Mouse (Mus musculus) frontal cortex, postnatal 36 days (tissue): ENCODE results near the gene Cenpm.

ENCODE experiments used
- DNase-seq, 2 experiments: peaks; one replicate each; pipeline ENCODE4 v3.0.0; 2022; ENCODE audit warnings: low spot score in 2 of 2

Gene Cenpm

DNA sequence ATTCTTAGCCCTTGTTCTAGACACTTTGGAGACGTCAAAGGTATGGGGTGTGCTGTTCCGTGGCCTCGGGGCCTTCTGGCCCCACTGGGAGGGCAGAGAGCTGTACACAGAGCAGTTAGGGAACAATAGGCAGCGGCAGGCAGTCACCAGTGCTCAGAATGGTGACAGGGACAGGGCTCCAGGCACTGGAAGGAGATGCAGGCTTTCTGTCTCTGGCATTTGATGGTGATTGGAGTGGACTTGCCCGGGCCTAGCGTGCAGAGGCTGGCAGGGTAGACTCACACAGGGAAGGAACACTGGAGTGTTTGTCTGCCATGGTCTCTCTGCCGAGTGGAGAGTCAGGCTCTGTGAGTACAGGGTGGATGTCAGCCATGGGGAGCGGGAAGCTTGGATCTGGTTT, 51.9 kb downstream of the Cenpm start:
- DNase-seq, result no peak

DNA sequence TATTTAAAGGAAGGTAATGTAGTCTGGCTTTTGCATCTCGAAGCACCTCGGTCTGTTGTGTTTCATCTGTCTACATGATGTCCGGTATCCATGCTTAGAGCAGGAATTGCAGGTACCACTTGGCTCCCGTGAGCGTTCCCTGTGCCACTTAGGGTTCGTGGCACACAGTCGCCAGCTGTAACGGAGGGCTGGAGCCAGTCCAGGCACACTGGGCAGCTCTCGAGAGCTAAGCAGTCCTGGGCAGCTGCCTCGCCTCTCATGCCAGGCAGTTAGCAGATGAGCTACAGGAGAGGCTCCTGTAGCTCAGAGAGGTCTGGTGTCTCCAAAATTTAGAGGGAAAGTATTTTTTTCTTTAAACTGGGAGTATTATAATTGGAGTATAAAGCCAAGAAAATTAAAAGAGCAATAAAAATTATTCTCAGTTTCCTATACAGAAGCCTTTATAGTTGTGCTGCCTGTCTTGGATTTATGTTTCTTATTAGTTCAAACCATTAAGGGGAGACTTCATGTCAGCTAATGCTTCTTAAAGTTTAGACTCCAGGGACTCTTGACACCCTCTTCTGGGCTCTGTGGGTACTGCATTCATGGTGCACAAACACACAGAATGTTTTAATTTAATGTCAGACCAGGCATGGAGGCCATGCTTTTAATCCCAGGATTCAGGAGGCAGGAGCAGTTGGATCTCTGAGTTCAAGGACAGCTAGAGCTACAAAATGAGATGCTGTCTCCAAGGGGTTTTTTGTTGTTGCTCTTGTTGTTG, 55.9 kb downstream of the Cenpm start:
- DNase-seq, result no peak

DNA sequence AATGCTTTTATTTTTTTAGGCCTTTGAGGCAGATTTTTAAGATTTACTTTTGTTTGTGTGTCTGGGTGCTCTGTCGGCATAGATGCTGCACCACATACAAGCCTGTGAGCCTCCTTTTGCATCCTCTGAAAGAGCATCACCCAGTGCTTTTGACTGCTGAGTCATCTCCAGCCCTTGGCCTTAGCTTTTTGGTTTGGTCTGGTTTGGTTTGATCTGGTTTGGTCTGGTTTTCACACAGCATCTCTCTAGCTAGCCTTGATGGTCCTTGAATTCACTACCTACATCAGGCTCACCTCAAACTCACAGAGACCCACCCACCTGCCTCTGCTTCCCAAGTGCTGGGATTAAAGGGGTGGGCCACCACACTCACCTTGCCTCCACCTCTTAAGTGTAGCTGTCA, 56.6 kb downstream of the Cenpm start:
- DNase-seq, result no peak

DNA sequence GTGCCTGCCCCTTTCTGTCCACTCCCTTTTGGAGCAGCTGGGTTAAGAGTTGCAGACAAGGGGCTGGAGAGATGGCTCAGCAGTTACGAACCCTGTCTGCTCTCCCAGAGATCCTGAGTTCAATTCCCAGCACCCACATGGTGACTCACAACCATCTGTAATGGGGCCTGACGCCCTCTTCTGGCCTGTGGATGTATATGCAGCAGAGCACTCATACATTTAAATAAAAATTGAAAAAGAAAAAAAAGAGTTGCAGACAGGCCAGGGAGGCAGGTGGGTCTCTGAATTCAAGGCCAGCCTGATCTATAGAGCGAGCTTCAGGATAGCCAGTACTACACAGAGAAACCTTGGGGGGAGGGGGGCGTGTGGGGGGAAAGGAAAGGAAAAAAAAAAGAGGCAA, 57.1 kb downstream of the Cenpm start:
- no peak for DNase-seq

GRCm38 (mm10) chr15:82186931-82187330, 57.6 kb downstream of the Cenpm start:
- no peak for DNase-seq

DNA sequence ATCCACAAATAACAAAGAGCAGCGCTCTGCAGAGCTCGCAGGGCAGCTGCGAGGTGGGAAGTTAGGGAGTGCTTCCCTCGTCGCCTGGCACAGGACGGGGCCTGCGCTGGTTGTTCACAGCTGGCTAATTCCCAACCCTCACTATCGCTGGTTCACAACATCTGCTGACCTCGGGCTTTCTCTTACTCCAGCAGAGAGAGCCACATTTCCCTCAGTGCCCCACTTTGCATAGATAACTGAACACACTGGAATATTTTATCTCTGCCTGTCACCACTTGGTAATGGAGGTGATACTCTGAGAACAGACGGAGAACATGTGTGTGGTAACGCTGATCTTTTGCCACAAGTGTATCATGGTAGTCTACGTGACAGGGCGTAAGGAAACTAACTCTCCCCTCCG, 58.4 kb downstream of the Cenpm start:
- DNase-seq, result no peak

DNA sequence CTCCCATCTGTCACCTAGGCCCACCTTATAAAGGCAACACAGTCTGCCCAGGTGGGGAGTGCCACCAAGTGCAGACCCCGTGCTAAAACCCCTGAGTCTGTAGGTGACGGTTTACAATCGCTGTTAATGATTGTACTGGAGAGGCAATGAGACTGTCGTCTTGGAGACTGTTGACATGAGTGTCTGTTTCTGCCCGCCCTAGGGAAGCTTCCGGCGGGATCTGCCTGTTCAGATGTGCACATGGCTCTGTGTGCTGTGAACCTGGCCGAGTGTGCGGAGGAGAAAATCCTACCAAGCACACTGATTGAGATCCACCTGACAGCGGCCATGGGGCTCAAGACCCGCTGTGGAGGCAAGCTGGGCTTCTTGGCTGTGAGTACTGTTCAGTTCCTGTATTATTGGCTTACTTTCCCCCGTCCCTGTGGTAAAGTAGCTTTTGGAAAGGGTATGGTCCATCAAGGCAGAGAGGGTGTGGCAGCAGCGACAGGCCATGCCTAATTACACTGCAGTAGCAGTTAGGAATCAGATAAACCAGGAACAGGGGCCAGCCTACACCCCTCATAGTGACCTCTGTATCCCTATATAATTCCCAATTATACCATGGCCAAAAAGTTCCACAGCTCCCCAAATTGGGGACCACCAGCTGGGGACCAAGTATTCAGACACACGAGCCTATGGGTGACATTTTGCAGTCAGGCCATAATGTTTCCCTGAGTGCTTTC, 59.3 kb downstream of the Cenpm start:
- DNase-seq, result no peak

DNA sequence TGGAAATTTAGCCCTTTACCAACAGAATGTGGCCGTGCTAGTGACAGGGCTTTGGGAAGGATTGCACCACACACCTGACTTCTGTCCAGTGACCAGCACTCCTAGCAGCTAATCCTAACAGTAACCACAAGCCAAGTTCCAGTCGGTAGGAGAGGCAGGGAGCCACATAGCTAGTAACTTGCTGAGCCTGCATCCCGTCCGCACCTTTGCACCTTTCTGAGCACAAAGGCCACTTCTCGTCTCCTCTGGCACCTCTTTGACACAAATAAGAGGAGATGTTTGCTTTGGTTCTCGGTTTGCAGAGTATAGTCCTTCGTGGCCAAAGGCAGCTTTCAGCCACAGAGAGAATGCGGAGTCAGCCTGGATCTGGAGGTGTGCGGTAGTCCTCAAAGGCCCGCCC, 59.9 kb downstream of the Cenpm start:
- DNase-seq, result no peak

DNA sequence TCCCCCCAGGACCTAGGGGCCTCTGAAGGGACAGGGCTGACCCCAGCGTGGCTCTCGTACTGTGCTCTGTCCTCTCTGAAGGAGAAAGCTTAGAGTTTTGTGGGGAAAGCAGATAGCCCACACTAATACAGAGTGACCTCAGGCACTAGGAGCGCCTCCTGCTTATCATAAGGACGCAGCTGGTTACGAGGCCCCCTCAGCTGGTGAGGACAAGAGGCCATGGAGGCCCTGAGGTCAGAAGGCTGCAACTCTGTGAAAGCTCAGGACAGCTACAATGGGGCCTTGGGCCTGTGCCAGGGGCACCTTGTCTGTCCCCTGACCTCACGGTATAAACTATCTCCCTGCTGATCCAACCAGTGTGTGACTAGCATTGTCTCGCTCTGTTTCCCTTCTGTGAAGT, 60.4 kb downstream of the Cenpm start:
- no peak for DNase-seq
